Mouse (Mus musculus): ENCODE results near the gene Akap13. TPM values are rescaled to one million over a fixed set of nuclear protein-coding genes. Genes with fewer than 3 reads are reported as not detected.

The Akap13 gene
- total and polyA plus RNA-seq, 2 experiments: 8.5 to 92.1 TPM

DNA sequence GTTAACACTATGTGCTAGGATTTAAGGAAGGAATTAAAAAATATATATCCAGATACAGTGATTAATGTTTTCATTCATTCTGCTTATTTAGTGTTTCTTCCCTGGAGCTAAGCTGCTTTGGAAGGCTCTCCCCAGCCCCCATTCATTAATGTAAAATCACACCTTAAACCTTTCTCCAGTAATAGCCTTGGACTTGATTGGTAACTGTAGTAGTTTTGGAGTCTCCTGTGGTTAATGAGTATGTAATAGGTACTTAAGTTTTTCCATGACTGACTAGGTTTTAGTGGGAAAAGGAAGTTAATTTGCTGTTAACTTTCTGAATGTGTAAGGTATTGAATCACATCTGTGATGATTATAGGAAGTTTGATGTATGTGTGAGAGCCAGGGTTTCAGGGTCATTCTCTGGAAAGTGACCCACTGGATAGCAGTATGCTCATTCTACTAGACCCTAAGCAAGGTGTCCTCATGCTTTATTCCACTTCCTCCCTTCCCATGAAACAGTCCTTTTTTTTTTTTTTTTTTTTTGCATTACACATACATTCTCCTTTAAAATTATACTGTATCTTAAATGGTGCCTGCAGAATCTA lies 19.3 kb downstream of the Akap13 start:
- TF ChIP-seq CTCF (IDR thresholded peaks at IDR 0.05; ENCODE audit: low read depth, low read length): no peak
- no peak for TF ChIP-seq POLR2A (IDR thresholded peaks at IDR 0.05; ENCODE audit: extremely low read depth, insufficient read depth, low read length)
- DNase-seq (ENCODE audit: extremely low read depth, low read depth, low spot score): no peak
- Histone ChIP-seq H3K79me2 (ENCODE audit: control insufficient read depth, insufficient read depth, low read length) (peaks cover 21% of the 10 kb centered on the region; the same call in 1 of the 2 replicates), H3K27me3 (ENCODE audit: control insufficient read depth, insufficient read depth, low read length) (no peaks in the 10 kb centered on the region), H3K27ac (replicated peaks; ENCODE audit: insufficient read depth, low read depth, low read length) (no peak overlapping the region), H3K4me1 (ENCODE audit: control insufficient read depth, insufficient read depth, low read length) (peaks cover 25% of the 10 kb centered on the region; the same call in 1 of the 2 replicates), H3K36me3 (ENCODE audit: control insufficient read depth, insufficient read depth, low read length) (no peaks in the 10 kb centered on the region), H3K4me3 (ENCODE audit: insufficient read depth, low read depth, low read length) (no peak overlapping the region), H3K9ac (ENCODE audit: low read depth, low read length) (no peak overlapping the region)

DNA sequence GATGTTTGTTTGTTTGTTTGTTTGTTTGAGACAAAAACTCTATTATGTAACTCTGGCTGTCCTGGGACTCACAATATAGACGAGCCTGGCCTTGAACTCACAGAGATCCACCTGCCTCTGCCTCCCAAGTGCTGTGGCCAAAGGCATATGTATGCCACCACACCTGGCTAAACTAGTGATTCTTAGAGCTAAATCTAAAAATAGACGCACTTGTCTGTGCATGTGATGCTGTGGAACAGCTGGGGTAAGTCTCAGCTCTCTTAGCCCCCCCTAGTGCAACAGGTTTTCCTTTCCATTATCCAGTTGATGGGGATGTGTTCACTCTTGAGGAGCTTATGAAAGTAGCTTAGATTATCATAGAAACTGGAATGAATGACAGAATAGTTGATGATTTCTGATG lies 22.7 kb downstream of the Akap13 start:
- peaks cover 25% of the 10 kb centered on the region; the same call in 1 of the 2 replicates for H3K79me2 ChIP-seq (ENCODE audit: control insufficient read depth, insufficient read depth, low read length)
- 78% methylated on average over 2 of the region's 2 CpGs for WGBS
- DNase-seq (ENCODE audit: extremely low read depth, low read depth, low spot score): no peak

DNA sequence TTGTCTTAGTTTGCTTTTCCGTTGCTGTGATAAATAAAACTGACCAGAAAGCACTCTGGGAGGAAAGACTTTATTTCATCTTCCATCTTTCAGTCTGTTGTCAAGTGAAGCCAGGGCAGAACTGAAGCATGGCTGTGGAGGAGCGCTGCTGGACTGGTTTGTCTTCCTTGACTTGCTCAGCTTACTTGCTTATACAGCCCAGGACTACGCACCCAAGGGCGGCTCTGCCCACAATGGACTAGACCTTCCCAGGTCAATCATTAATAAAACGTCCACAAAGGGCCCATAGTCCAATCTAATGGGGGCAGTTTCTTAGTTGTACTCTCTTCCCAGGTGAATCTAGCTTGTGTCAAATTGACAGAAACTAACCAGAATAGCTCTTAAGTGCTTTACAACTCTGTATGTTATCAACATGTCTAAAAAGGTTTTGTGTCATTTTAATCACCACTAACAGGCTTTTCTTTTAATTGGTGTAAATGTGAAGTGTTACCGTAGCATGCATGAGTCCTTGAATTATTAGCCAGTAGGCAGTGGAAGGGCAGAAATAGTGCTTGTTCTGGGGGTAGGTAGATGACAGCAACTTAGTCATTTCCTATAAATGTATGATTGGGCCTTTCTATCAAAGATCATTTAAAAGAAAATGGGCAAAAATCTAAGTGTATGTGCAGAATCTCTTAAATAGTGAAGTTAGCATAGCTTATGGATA lies 25.5 kb downstream of the Akap13 start:
- peaks cover 10% of the 10 kb centered on the region; the same call in 1 of the 2 replicates for H3K4me1 ChIP-seq (ENCODE audit: control insufficient read depth, insufficient read depth, low read length)
- no peak overlapping the region for H3K9ac ChIP-seq (ENCODE audit: low read depth, low read length)
- WGBS: 27% methylated on average over 6 of the region's 6 CpGs
- peaks cover 20% of the 10 kb centered on the region; the same call in 1 of the 2 replicates for H3K79me2 ChIP-seq (ENCODE audit: control insufficient read depth, insufficient read depth, low read length)
- no peak overlapping the region for H3K4me3 ChIP-seq (ENCODE audit: insufficient read depth, low read depth, low read length)
- H3K27me3 ChIP-seq (ENCODE audit: control insufficient read depth, insufficient read depth, low read length): no peaks in the 10 kb centered on the region
- H3K27ac ChIP-seq (replicated peaks; ENCODE audit: insufficient read depth, low read depth, low read length): peak overlapping the region; percentile 94
- DNase-seq (ENCODE audit: extremely low read depth, low read depth, low spot score): peak; percentile 95
- no peaks in the 10 kb centered on the region for H3K36me3 ChIP-seq (ENCODE audit: control insufficient read depth, insufficient read depth, low read length)
- no peak for TF ChIP-seq POLR2A (IDR thresholded peaks at IDR 0.05; ENCODE audit: extremely low read depth, insufficient read depth, low read length)
- no peak for TF ChIP-seq CTCF (IDR thresholded peaks at IDR 0.05; ENCODE audit: low read depth, low read length)

More for the DNA sequence above, 22.7 kb downstream of the Akap13 start:
- no peak overlapping the region for H3K9ac ChIP-seq (ENCODE audit: low read depth, low read length)
- H3K4me1 ChIP-seq (ENCODE audit: control insufficient read depth, insufficient read depth, low read length): peaks cover 13% of the 10 kb centered on the region; the same call in 1 of the 2 replicates
- no peaks in the 10 kb centered on the region for H3K27me3 ChIP-seq (ENCODE audit: control insufficient read depth, insufficient read depth, low read length)
- TF ChIP-seq POLR2A (IDR thresholded peaks at IDR 0.05; ENCODE audit: extremely low read depth, insufficient read depth, low read length): no peak
- no peak for TF ChIP-seq CTCF (IDR thresholded peaks at IDR 0.05; ENCODE audit: low read depth, low read length)
- no peaks in the 10 kb centered on the region for H3K36me3 ChIP-seq (ENCODE audit: control insufficient read depth, insufficient read depth, low read length)
- H3K4me3 ChIP-seq (ENCODE audit: insufficient read depth, low read depth, low read length): no peak overlapping the region
- H3K27ac ChIP-seq (replicated peaks; ENCODE audit: insufficient read depth, low read depth, low read length): no peak overlapping the region

DNA sequence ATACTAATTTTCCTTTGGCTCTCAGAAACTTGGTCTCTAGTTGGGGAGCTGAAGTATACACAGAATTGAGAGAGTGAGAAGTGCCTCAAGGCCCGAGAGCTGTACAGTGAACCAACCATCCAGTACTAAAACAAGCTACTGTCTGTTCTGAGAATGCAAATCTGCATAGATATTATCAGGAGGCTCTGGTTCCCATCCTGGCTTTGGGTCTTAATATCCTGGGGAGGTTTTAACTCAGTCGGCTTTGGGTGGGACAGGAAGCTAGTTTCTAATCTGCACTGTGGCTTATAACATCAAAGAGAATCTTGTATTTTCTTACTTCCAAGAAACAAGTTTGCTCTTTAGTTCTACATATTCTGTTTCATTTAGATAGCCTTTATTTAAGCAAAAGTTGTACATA lies 30.7 kb downstream of the Akap13 start:
- H3K9ac ChIP-seq (ENCODE audit: low read depth, low read length): no peak overlapping the region
- 82% methylated on average over 2 of the region's 2 CpGs for WGBS
- DNase-seq (ENCODE audit: extremely low read depth, low read depth, low spot score): no peak
- no peak overlapping the region for H3K4me3 ChIP-seq (ENCODE audit: insufficient read depth, low read depth, low read length)
- no peaks in the 10 kb centered on the region for H3K27me3 ChIP-seq (ENCODE audit: control insufficient read depth, insufficient read depth, low read length)
- H3K4me1 ChIP-seq (ENCODE audit: control insufficient read depth, insufficient read depth, low read length): peaks cover 2% of the 10 kb centered on the region; the same call in 1 of the 2 replicates
- H3K27ac ChIP-seq (replicated peaks; ENCODE audit: insufficient read depth, low read depth, low read length): no peak overlapping the region
- H3K36me3 ChIP-seq (ENCODE audit: control insufficient read depth, insufficient read depth, low read length): no peaks in the 10 kb centered on the region
- no peak for TF ChIP-seq CTCF (IDR thresholded peaks at IDR 0.05; ENCODE audit: low read depth, low read length)
- TF ChIP-seq POLR2A (IDR thresholded peaks at IDR 0.05; ENCODE audit: extremely low read depth, insufficient read depth, low read length): no peak
- peaks cover 12% of the 10 kb centered on the region; the same call in 1 of the 2 replicates for H3K79me2 ChIP-seq (ENCODE audit: control insufficient read depth, insufficient read depth, low read length)

DNA sequence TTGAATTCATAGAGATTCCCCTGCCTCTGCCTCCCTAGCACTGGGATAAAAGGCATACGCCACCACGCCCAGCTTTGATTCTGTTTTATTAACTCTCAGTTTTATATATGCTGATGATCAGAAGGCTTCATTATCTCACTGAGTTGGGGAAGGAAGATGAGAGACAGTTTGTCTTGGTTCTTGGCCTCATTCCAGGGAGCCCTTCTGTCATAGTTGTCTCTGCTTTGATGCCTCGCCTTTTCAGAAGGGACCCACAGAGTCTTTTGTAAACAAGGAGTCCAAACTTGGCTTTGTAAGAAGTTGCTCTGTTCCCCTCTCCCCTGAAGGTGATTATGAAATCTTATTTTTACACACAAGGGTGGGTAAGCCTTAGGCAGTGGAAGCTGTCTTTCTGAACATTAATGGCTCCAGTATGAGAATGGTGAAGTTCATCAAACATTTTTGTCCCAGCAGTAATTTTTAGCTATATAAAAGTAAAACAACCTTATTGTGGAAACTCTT lies 40.7 kb downstream of the Akap13 start:
- H3K4me1 ChIP-seq (ENCODE audit: control insufficient read depth, insufficient read depth, low read length): peaks cover 27% of the 10 kb centered on the region
- no peak for TF ChIP-seq POLR2A (IDR thresholded peaks at IDR 0.05; ENCODE audit: extremely low read depth, insufficient read depth, low read length)
- TF ChIP-seq CTCF (IDR thresholded peaks at IDR 0.05; ENCODE audit: low read depth, low read length): no peak
- 78% methylated on average over 3 of the region's 3 CpGs for WGBS

More for the DNA sequence above, 40.7 kb downstream of the Akap13 start:
- no peak for DNase-seq (ENCODE audit: extremely low read depth, low read depth, low spot score)
- Histone ChIP-seq H3K27ac (replicated peaks; ENCODE audit: insufficient read depth, low read depth, low read length) (no peak overlapping the region), H3K9ac (ENCODE audit: low read depth, low read length) (no peak overlapping the region), H3K79me2 (ENCODE audit: control insufficient read depth, insufficient read depth, low read length) (peaks cover 32% of the 10 kb centered on the region; the same call in 1 of the 2 replicates), H3K27me3 (ENCODE audit: control insufficient read depth, insufficient read depth, low read length) (no peaks in the 10 kb centered on the region), H3K4me3 (ENCODE audit: insufficient read depth, low read depth, low read length) (no peak overlapping the region), H3K36me3 (ENCODE audit: control insufficient read depth, insufficient read depth, low read length) (no peaks in the 10 kb centered on the region)
